19 mouse cellular contexts compared by ENCODE assay signal in the genomic region with DNA sequence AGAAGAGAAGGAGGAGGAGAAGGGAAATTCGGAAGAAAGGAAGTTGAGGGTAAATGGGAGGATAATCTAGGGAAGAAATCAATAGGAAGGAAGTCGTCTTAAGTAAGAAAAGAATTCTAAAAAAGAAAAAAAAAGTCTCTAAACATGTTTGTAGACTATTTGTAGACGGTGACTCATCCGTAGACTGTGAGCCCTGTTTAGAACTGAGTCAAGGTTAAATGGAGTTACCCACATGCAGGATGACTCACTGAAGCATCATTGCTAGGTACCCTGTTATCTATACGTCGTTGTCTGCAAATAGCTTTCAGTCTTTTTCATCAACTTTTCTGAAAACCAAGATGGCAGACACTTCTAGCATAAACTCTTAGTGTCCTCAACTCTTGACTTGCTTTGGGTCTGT.
"Had no signal": no experiment of that assay in that cellular context is flagged by ENCODE, and none has a peak within 500 bp of the region (broad histone marks: within the 10 kb centered on the region; RNA-seq: fewer than 3 reads in every experiment).

No protein-coding gene starts in this region.

- H3K27ac ChIP-seq: kidney, embryonic 15.5 days; limb, embryonic 12.5 days; limb, embryonic 15.5 days; liver, embryonic 14.5 days; midbrain, embryonic 10.5 days; midbrain, embryonic 13.5 days had no signal

- H3K4me1 ChIP-seq: kidney, embryonic 15.5 days; limb, embryonic 12.5 days; limb, embryonic 15.5 days; megakaryocyte, embryonic 14.5 days; midbrain, embryonic 10.5 days; midbrain, embryonic 13.5 days had no signal

- ATAC-seq: liver, postnatal 0 days; midbrain, embryonic 13.5 days; midbrain, embryonic 16.5 days had no signal

- H3K4me3 ChIP-seq: kidney, embryonic 15.5 days; limb, embryonic 12.5 days; limb, embryonic 15.5 days; megakaryocyte, embryonic 14.5 days; midbrain, embryonic 10.5 days; midbrain, embryonic 13.5 days had no signal

- H3K27me3 ChIP-seq: kidney, embryonic 15.5 days; limb, embryonic 12.5 days; limb, embryonic 15.5 days; megakaryocyte, embryonic 14.5 days; midbrain, embryonic 13.5 days had no signal

- DNase-seq: kidney, postnatal 10 days; kidney, postnatal 36 days; left cerebral cortex, postnatal 4 days; liver, postnatal 0 days; lung, embryonic 14.5 days; lung, postnatal 10 days; lung, postnatal 36 days; right cerebral cortex, postnatal 25 days; thymus, adult 2 months; thymus, postnatal 14 days; thymus, postnatal 4 days had no signal

- H3K9ac ChIP-seq: kidney, embryonic 15.5 days; limb, embryonic 12.5 days; limb, embryonic 15.5 days; liver, embryonic 14.5 days; liver, postnatal 0 days; lung, embryonic 14.5 days; midbrain, embryonic 13.5 days had no signal

- H3K9me3 ChIP-seq: kidney, embryonic 15.5 days; limb, embryonic 12.5 days; limb, embryonic 15.5 days; megakaryocyte, embryonic 14.5 days; midbrain, embryonic 10.5 days; midbrain, embryonic 13.5 days had no signal

- H3K36me3 ChIP-seq: kidney, embryonic 15.5 days; limb, embryonic 12.5 days; limb, embryonic 15.5 days; midbrain, embryonic 10.5 days; midbrain, embryonic 13.5 days had no signal
